Mouse (Mus musculus) cerebellum, postnatal 25 days (tissue): ENCODE measurements around the gene Traf1.

ENCODE experiments used
- DNase-seq, 2 experiments: peaks; one replicate each; pipeline ENCODE4 v3.0.0; 2021; ENCODE audit warnings: mixed read lengths in 2 of 2

Traf1 gene

GRCm38 (mm10) chr2:34899682-34900081, 61.9 kb downstream of the Traf1 start:
- peak in 1 of 2 experiments; percentile 50 for DNase-seq

- DNase-seq: peak in 1 of 2 experiments; percentile 51
Measured at GRCm38 (mm10) chr2:34897820-34898219, 63.8 kb downstream of the Traf1 start.

GRCm38 (mm10) chr2:34896821-34897460, 64.6 kb downstream of the Traf1 start:
- DNase-seq: peak in 1 of 2 experiments; percentile 57

- DNase-seq: no peak
Measured at GRCm38 (mm10) chr2:34895503-34896113, 66.0 kb downstream of the Traf1 start.

GRCm38 (mm10) chr2:34893950-34894349, 67.6 kb downstream of the Traf1 start:
- DNase-seq: no peak
